Mouse (Mus musculus): ENCODE results near the gene Pla2g4a.
"Not testable (repeated sequence)": the region's sequence is repeated elsewhere in the genome, so short reads cannot be mapped to it uniquely, and the experiment has no call there.

Gene Pla2g4a

DNA sequence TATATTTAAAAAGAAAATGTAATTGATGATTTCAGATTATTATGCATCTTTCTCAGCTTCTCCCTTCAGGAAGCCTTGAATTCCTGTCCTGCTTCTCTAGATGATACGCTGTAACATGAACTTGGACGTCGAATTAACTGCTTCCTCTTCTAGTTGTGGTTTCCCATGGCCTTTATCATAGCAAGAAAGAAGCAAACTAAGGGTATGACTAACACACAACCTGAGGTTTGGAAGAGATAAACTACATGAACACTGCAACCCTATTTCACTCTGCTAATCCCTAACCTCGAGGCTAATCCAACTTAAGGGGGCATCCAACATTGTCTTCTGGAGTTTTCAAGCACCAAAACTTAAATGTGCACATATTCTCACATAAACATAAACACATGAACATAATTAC is 23.3 kb downstream of the Pla2g4a start:
- in situ Hi-C loops (cut with MboI, MseI), result no loop called here

DNA sequence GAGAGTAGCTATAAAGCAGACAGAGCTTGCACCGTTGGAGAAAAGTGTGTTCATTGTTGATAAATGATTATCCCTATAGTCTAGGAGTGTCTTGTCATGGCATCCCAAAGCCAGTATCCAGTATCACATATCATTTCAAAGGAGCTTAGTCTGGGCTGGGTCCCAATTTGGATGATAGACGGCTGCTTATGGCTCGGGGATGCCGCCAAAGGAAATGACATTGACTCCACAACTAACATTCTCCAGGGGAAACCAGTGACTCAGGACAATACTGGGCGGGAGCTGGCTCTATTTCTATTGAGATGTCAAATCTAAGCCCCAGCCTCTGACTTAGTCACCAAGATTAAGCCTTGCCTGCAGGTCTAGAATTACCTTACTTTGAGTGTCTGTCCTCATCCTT is 31.9 kb downstream of the Pla2g4a start:
- in situ Hi-C loops (cut with MboI, MseI), result no loop called here

DNA sequence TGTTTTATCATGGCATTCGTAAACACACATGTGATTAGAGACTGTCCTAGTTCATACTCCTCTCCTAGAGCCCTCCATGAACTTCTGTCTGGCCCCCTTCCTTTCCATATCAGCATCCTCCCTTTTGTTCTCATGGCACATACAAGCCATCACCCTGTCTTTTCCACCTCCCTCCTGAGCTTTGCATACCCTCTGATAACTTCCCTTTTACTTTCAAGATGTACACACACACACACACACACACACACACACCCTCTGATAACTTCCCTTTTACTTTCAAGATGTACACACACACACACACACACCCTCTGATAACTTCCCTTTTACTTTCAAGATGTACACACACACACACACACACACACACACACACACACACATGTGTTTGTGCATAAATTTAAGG is 37.4 kb downstream of the Pla2g4a start:
- in situ Hi-C loops (cut with MboI, MseI), result not testable (repeated sequence)

DNA sequence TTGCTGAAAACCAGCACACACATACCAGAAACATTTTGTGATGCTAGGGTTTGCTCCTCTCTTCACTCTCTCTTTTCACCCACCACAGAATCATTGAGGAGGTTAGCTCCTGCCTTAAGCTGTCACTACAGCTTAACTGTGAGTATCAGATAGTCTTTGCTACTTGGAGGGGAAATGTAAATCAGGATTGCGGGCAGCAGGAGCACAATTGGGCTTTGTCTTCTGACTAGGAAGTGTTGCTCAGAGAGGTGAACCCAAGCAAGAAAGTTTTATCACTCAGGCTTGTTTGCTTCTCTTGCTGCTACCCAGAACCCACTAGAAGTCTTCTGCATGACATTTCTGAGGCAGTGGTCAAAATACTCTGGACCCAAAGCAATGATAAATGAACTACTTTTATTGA is 38.9 kb downstream of the Pla2g4a start:
- in situ Hi-C loops (cut with MboI, MseI), result no loop called here

DNA sequence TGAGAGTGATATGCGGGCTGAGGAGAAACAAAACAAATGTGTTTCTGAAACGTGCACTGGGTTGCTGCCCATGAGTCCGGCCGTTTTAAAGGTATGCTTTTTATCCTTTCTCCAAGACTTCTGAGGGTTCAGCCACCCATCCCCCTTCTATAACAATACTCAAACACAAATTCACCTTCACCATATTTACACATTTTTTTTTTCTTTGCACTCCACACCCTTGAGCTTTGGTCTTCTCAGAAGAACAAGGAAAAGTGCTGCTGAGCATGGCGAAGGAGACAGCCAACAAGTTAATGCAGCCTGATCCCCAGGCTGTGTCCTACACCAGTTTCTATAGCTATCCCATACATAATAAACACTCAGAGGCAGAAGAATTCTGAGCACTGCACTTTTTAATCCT is 39.8 kb downstream of the Pla2g4a start:
- in situ Hi-C loops (cut with MboI, MseI), result no loop called here

DNA sequence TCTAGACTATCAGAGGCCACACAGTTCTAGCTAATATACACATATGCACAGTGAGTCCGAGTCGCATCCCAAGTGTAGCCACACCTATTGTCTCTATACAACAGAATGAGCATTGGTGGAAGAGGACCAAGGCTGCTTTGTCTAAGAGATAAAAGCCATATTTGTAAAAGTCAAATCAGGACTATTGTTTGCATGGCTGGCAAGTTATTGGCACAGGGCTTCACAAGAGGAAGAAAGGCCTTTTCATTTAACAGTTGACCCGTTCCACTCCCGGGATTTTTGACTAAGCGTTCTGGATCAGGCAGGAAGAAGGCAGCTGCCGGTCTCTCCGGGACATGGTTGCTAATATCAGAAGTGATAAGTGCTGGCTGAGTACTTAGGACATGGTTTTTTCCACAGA is 41.8 kb downstream of the Pla2g4a start:
- in situ Hi-C loops (cut with MboI, MseI), result loop anchor here (10.0 kb wide), 1 partner anchor 604 kb away; no protein-coding TSS in a partner anchor

DNA sequence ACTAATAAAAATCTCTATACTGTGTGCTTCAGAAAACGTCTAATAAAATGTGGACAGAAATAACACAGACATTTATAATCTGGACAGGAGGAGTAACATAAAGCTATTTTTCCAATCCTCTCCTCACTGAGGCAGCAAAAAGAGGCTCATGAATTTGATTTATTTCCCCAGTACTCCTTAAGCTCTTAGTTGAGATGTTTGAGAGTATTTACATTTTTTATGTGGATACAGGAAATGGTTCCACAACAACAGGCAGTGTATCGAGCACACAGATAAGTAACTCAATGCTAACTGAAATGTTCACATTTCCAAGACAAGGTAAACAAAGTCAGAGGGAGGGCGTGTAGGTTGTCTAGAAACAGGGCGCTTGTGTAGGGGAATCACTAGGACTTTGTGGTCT is 48.1 kb downstream of the Pla2g4a start:
- in situ Hi-C loops (cut with MboI, MseI), result loop anchor here (10.0 kb wide), 1 partner anchor 598 kb away; no protein-coding TSS in a partner anchor

DNA sequence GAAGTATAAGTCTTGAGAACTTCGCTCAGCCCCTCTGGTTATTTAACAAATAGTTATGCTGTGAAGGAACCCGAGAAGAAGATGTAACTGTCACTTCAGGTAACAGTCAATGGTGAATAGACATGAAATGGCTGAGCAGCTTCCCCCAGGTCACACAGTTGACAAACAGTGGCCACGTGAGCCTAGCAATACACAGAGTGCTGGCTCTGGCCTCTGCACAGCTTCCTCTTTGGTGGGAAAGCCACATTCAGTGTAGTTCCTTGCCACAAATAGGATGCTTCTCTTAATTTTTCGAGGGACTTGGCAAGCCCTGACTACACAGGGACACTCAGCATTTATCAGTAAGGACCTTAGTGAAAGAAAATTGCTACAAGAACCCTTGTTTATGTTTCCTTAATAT is 50.0 kb downstream of the Pla2g4a start:
- in situ Hi-C loops (cut with MboI, MseI), result loop anchor here (10.0 kb wide), 1 partner anchor 596 kb away; no protein-coding TSS in a partner anchor

DNA sequence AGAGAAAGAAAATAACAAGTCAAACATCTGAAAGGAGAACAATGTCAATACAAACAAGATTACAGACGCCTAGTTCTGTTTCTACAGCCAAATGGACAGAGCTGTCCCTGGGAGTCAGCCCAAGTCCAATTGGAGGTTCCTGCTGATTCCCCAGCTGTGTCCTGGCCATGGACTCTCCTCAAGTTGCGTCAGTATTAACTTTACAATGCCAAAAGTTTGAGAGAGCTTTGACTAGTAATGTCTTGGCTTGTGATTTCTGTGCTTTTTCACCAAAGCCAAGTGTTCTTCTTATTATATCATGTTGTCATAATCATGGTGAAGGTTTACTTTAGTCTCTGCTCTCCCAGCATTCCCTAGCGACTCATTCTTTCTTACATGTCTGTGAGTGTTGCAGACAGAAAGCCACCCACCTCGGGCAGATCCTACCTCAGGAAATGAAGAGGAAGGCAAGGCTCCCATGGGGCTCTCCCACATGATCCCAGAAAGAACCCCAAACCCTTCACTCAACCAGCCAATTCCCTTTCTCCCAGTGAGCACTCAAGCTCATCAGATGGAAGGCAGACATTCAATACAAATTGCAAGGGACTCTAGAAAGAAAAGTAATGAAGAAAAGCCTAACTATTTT is 63.0 kb downstream of the Pla2g4a start:
- in situ Hi-C loops (cut with MboI, MseI), result no loop called here

DNA sequence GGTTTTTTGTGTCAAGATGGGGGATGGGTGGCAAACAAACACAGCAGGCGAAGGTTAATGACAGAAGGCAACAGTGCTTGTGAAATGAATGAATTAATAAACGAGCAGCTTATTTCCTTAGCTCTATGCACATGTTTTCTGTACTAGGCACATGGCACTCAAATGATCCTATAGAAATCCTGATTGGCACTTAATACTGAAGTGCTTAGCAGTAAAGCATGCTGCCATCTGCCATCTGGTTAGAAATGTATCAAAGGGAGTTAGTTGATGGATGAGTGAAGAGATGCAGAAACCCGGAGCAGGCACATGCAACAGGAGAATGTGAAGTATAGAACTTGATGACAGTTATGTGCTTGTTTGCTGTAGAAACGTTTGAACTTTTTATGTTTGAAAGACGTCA is 64.5 kb downstream of the Pla2g4a start:
- in situ Hi-C loops (cut with MboI, MseI), result no loop called here

DNA sequence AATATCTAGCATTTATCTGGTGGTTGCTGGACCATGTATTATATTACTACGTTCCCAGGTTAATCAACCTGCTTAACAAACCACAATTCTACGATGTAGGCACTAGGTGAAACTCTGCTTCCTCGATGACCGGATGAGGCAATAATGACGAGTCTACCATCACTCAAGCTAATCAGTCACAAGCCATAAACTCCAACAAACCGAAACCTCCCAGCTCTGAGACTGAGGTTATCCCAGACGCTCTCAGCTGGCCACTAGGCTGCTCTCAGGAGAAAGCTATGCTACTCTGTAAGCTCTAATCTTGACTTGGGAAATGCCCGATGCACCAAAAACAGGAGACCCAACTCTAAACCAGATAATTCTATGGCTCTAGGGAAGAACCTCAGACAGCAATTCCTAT is 66.2 kb downstream of the Pla2g4a start:
- in situ Hi-C loops (cut with MboI, MseI), result no loop called here

DNA sequence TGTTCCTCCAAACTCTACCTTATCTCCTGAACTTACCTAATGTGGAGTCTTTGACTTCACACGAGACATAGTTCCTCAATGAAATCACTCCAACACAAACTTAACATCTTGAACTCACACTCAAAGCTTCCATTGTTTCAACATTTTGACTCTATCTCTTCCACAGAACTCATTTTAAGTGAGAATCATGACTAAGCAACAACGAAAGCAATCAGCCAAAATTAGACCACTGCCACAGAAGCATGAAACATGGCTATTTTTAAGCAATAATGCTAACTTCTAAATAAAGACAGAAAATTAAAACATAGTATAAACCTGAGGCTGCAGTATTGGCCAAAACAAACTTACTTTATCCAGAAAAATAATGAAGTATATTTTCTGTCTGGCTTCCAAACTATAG is 67.2 kb downstream of the Pla2g4a start:
- in situ Hi-C loops (cut with MboI, MseI), result no loop called here

DNA sequence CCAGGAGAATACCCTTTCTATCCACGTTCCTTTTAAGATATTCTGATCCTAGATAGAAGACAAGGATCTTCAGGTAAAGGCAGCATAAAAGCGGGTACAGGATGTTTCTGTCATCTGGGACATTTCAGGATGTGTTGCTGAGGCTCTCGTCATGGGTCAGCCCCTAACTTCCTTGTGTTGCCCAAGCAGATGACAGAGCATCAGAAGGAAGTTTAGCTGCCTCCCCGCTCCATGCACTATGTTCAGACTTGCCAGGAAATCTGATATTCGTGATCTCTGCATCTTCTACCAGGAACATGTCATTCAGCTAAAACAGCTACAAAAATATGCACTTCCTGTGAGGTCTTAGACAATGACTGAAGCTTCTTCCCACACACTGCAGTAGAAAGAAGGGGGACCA is 70.0 kb downstream of the Pla2g4a start:
- in situ Hi-C loops (cut with MboI, MseI), result no loop called here

DNA sequence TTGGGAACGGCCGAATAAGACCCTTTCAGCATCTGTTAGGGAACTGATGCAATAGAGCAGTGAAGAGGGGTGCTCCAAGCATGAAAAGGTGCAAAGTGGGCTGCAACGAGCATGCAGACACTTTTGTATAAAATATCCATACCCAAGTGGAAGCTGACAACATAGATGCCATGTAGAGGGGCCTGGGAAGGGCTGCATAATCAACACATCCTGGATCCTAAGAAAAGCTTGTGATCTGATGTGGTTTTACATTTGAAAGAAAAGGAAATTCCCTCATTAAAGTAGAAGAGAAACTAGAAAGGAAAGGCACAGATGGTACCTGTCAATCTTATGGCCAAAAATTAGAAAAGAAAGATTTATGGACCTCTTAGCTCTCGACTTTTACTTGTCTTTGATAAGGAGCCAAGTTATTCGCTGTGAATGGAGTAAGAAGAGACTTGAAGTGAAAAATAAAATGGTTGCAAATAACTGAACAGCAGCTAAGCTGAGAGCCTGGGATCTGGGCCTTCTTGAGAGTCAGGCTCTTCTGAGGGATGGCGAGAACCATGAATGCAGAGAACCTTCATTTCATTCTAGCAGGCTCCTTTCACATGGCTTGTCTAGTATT is 78.6 kb downstream of the Pla2g4a start:
- in situ Hi-C loops (cut with MboI, MseI), result no loop called here

DNA sequence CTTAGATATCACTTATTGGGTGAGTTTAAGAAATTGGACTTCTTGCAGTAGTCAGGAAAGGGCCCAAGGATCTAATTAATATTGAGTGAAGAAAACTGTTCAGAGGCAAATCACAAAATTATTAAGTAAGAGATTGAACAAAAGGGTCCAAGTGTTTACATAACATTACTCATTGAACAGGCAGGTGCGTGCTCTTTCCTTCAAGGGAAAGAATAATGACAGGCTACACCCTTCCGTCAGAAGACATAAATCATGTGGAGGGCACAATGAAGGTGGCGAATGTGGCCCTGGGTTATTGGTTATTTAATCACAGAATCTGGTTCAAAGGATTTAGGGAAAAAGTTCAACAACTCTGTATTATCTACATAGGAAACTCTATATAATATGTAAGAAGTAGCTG is 82.9 kb downstream of the Pla2g4a start:
- in situ Hi-C loops (cut with MboI, MseI), result no loop called here

DNA sequence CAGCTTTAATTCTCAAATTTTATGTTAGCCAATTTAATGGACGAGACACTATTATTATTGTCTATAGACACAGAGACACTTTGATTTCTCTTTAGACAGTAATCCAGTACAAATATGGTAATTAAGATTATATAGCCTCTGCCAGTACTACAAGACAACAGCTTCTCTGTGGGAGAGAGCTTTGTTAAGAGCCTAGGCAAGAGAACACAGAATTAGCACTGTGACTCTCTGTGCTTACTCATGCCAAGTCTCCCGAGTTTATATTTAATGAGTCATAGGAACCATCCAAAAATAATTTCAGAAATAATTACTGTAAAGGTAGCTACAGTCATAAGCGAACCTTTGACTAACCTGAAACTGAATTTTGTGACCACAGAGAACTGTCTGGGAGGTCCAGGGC is 84.6 kb downstream of the Pla2g4a start:
- in situ Hi-C loops (cut with MboI, MseI), result no loop called here

DNA sequence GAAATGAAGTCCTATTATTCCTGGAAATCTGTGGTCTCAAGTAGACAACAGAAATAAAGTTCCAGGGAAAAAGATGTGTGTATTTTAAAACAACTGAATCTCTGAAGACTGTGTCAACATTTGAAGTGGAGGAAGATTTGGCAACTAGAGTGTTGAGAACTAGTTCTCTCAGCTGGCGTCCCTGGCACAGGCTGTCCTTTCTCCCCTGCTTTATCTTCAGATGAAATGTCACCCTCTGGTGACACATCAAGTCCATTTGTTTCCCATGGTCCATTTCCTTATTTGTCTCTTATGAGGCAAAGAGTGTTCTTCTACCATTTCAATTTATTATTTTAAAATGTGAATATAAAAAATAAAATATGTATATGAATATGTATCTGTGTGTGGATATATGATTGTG is 89.5 kb downstream of the Pla2g4a start:
- in situ Hi-C loops (cut with MboI, MseI), result no loop called here

DNA sequence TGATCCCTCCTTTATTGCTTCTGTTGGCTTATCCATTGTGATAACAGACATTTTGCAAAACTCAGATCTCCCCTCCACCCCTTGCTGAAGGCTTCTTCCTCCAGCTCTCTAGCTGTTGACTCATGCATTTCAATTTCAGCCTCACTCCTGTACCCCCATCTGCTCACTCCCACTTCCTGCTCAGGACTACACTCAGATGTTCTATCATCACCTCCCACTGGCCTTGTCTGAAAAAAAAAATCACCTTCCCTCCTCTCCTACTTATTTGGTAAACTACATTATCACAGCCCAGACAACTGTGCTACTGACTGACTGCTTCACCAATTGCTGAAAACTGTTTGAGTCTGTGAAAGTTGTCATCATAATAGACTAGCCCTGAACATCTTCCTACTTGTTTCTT is 93.8 kb downstream of the Pla2g4a start:
- in situ Hi-C loops (cut with MboI, MseI), result no loop called here

DNA sequence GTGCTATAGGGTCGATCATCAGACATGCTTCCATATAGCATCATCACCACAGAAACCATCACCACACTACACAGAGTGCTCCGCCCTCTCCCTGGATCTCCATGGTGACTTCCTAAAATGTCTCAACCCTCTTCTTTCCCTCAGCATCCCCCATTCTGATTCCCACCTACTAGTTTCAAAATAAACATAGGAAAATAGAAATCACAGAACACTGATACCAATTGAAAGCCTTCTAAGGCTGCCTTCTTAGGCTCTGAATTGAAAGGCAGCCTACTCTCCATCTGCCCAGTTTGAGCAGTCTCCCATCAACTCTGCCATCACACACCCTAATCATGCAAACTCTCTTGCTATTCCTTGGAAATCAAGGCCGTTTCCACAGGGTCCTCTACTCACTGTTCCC is 94.9 kb downstream of the Pla2g4a start:
- in situ Hi-C loops (cut with MboI, MseI), result no loop called here

DNA sequence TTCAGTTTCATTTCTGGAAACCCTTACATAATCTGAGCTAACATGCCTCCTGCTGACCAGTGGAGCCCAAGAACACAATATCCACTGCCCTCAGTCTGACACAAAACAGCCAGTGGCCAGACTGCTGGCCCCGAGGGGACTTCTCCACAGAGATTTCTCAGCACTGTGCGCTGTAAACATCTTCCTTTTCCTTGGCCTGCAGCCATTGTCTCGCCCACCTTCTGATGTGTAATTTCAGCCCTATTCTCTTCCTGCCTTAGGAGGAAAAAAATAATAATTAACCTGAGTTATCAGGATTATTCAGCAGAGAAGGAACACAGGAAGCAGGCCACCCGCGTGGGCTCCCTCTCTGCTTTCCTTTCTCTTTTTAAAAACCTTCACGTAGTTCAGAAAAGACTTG is 98.3 kb downstream of the Pla2g4a start:
- in situ Hi-C loops (cut with MboI, MseI), result no loop called here

DNA sequence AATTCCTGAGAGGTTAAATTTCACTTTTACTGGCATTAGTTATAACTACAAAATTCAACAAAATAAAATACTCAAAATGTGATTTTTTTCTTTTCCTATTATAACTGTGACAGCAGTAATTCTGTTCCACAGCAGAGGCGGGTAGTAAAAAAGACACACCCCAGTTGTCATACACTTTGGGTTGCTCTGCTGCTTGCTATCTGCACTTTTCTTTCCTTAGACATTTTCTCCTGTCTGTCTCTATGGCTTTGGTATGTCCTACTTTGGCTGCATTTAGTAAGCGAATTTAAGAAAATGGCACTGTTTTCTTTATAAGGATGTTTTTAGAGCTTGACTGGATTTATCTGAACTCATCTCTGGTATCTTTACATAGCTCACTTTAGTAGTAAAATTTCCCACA is 98.9 kb downstream of the Pla2g4a start:
- in situ Hi-C loops (cut with MboI, MseI), result no loop called here

DNA sequence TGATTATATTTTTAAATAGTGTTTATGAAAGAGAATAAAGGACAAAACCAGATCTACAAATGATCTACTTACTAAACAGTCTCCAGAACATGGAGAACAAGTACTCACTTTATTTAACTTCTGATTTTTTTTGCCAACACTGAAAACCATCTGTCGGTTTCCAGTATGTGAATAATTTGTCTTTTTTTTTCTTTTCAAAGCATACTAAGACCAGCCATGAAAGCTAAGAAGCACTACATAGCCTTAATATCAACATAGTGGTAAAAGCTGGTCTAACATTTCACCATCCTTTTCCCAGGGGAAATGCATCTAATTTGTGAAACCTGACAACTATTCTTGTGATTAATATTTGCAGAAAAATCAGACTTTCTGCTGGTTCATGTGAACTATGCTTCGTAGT is 99.5 kb downstream of the Pla2g4a start:
- in situ Hi-C loops (cut with MboI, MseI), result no loop called here

DNA sequence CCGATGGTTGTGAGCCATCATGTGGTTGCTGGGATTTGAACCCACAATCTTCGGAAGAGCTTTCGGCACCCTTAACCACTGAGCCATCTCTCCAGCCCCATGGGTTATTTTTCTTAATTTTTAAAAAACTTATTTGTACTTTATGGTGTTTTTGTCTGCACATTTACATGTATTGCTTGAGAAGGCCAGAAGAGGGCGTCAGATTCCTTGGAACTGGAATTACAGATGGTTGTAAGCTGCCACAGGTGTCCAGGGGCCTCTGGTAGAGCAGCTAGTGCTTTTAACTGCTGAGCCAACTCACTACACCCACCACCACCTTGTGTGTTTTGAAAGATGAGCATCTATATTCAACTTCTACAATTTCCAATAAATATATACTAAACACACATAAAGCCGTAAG is 102.4 kb downstream of the Pla2g4a start:
- in situ Hi-C loops (cut with MboI, MseI), result loop anchor here (5.0 kb wide), 1 partner anchor 404 kb away; no protein-coding TSS in a partner anchor

DNA sequence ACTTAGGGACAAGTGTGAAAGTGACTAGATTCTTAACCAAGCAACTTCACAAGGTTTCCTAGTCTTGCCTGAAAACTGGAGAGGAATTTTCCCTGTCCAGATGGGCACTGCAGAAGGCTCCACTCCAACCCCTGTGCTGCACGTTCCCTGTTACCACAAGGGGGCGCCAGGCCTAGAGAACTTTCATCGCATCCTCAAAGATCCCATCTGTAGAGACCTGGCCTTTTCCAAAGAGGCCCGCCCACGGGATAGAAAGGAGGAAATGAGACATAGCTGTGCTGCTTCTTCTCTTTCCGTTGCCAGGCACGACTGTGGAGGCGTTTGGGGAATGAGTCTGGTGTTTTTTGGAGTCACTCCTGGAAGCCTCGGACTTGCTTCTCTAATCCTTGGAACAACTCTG is 104.4 kb downstream of the Pla2g4a start:
- in situ Hi-C loops (cut with MboI, MseI), result loop anchor here (5.0 kb wide), 1 partner anchor 406 kb away; no protein-coding TSS in a partner anchor
